Mouse (Mus musculus) C2C12 (cell line): ENCODE results near the gene Itgav. TPM values are rescaled to one million over a fixed set of nuclear protein-coding genes. Genes with fewer than 3 reads are reported as not detected.

Experiments
- H3K27me3 ChIP-seq: one replicate; pipeline ENCODE4 v1.6.1; 2011; ENCODE audit not compliant: control insufficient read depth, insufficient read depth, insufficient read length
- H3K36me3 ChIP-seq: one replicate; pipeline ENCODE4 v1.6.1; 2011; ENCODE audit not compliant: control insufficient read depth, insufficient read depth
- H3K4me3 ChIP-seq: one replicate; pipeline ENCODE4 v1.5.1; 2011; ENCODE audit warnings: mild to moderate bottlenecking, control low read depth; ENCODE audit not compliant: poor library complexity, insufficient read depth, severe bottlenecking
- H3K79me2 ChIP-seq: one replicate; pipeline ENCODE4 v1.6.1; 2011; ENCODE audit not compliant: control insufficient read depth, insufficient read depth
- H3K79me3 ChIP-seq: one replicate; pipeline ENCODE4 v1.6.1; 2011; ENCODE audit warnings: low read depth, control low read depth
- H3ac ChIP-seq: one replicate; pipeline ENCODE3; 2011; ENCODE audit warnings: low read depth; ENCODE audit not compliant: control insufficient read depth, insufficient read length
- CEBPB ChIP-seq: IDR thresholded peaks from one replicate; pipeline ENCODE4 v1.6.1; 2011; ENCODE audit warnings: low read depth, mild to moderate bottlenecking, control low read depth, moderate library complexity
- CTCF ChIP-seq: IDR thresholded peaks from one replicate; pipeline ENCODE4 v1.5.1; 2011; ENCODE audit not compliant: control insufficient read depth, insufficient read depth, insufficient read length
- FOSL1 ChIP-seq: IDR thresholded peaks from one replicate; pipeline ENCODE4 v1.8.0; 2011; ENCODE audit warnings: mild to moderate bottlenecking, low read length; ENCODE audit not compliant: poor library complexity, insufficient read depth, severe bottlenecking
- MAX ChIP-seq: IDR thresholded peaks from one replicate; pipeline ENCODE4 v1.6.1; 2011; ENCODE audit warnings: mild to moderate bottlenecking, control low read depth
- MYOD1 ChIP-seq: IDR thresholded peaks from one replicate; pipeline ENCODE4 v1.6.1; 2011; ENCODE audit warnings: low read depth; ENCODE audit not compliant: control insufficient read depth, insufficient read length
- MYOG ChIP-seq: IDR thresholded peaks from one replicate; pipeline ENCODE4 v1.6.1; 2011; ENCODE audit not compliant: control insufficient read depth, insufficient read length; ENCODE audit errors: extremely low read depth
- USF1 ChIP-seq: IDR thresholded peaks from one replicate; pipeline ENCODE4 v1.6.1; 2011; ENCODE audit warnings: low read depth, mild to moderate bottlenecking, control low read depth, moderate library complexity
- polyA plus RNA-seq: library from polyadenylated mRNA; unstranded; fragments of >200 nt; fragmentation: generic; extraction: Trizol; gene quantifications from one replicate; pipeline ENCODE4 v1.2.1, GENCODE M21; 2012; ENCODE audit warnings: missing spikeins

The Itgav gene
- polyA plus RNA-seq, 1 experiment: 32.1 TPM

- TF ChIP-seq MYOD1 (no peak), CEBPB (no peak), CTCF (no peak), FOSL1 (no peak), MYOG (no peak), MAX (no peak), USF1 (no peak)
- peaks cover 90% of the 10 kb centered on the region for H3K79me2 ChIP-seq
- no peak overlapping the region for H3ac ChIP-seq
- peaks cover 31% of the 10 kb centered on the region for H3K79me3 ChIP-seq
- H3K36me3 ChIP-seq: peaks cover 51% of the 10 kb centered on the region
- no peak overlapping the region for H3K4me3 ChIP-seq
- no peaks in the 10 kb centered on the region for H3K27me3 ChIP-seq
These were observed 14.5 kb downstream of the Itgav start for GRCm38 (mm10) chr2:83738586-83739251.

GRCm38 (mm10) chr2:83739461-83740124 is 15.4 kb downstream of the Itgav start:
- Histone ChIP-seq H3K27me3 (no peaks in the 10 kb centered on the region), H3K4me3 (no peak overlapping the region), H3ac (no peak overlapping the region), H3K79me2 (peaks cover 85% of the 10 kb centered on the region), H3K36me3 (peaks cover 51% of the 10 kb centered on the region), H3K79me3 (peaks cover 23% of the 10 kb centered on the region)
- TF ChIP-seq MYOD1: no peak
- no peak for TF ChIP-seq CTCF

- no peak overlapping the region for H3ac ChIP-seq
- peaks cover 85% of the 10 kb centered on the region for H3K79me2 ChIP-seq
- no peak for TF ChIP-seq MAX
- TF ChIP-seq MYOG: no peak
- no peak for TF ChIP-seq USF1
- TF ChIP-seq CTCF: no peak
- no peak for TF ChIP-seq MYOD1
- no peak for TF ChIP-seq CEBPB
- TF ChIP-seq FOSL1: no peak
- no peaks in the 10 kb centered on the region for H3K27me3 ChIP-seq
- peaks cover 23% of the 10 kb centered on the region for H3K79me3 ChIP-seq
- H3K4me3 ChIP-seq: no peak overlapping the region
- H3K36me3 ChIP-seq: peaks cover 54% of the 10 kb centered on the region
These were observed 16.4 kb downstream of the Itgav start for GRCm38 (mm10) chr2:83740601-83741031.

GRCm38 (mm10) chr2:83742210-83742609 is 18.0 kb downstream of the Itgav start:
- Histone ChIP-seq H3K79me3 (peaks cover 25% of the 10 kb centered on the region), H3K79me2 (peaks cover 85% of the 10 kb centered on the region), H3K4me3 (no peak overlapping the region), H3K36me3 (peaks cover 58% of the 10 kb centered on the region), H3K27me3 (no peaks in the 10 kb centered on the region), H3ac (no peak overlapping the region)
- TF ChIP-seq USF1: no peak
- TF ChIP-seq MYOG: no peak
- no peak for TF ChIP-seq MAX
- TF ChIP-seq CTCF: no peak
- TF ChIP-seq FOSL1: no peak
- TF ChIP-seq MYOD1: no peak
- no peak for TF ChIP-seq CEBPB

GRCm38 (mm10) chr2:83742836-83743235 is 18.6 kb downstream of the Itgav start:
- H3ac ChIP-seq: no peak overlapping the region
- TF ChIP-seq USF1: no peak
- no peak for TF ChIP-seq CTCF
- TF ChIP-seq CEBPB: no peak
- TF ChIP-seq MYOD1: no peak
- TF ChIP-seq MYOG: no peak
- no peak for TF ChIP-seq FOSL1
- TF ChIP-seq MAX: no peak
- H3K36me3 ChIP-seq: peaks cover 61% of the 10 kb centered on the region
- H3K27me3 ChIP-seq: no peaks in the 10 kb centered on the region
- H3K4me3 ChIP-seq: no peak overlapping the region
- H3K79me3 ChIP-seq: peaks cover 30% of the 10 kb centered on the region
- peaks cover 89% of the 10 kb centered on the region for H3K79me2 ChIP-seq
